Mouse (Mus musculus) erythroblast, embryonic 14.5 days (primary cell): Measurements from ENCODE around the gene 1700016C15Rik.

ENCODE experiments used
- GATA1 ChIP-seq: IDR thresholded peaks from 2 replicates; pipeline ENCODE4 v1.6.1; 2012; ENCODE audit warnings: low read length, inconsistent platforms, mixed read lengths
- TAL1 ChIP-seq: IDR thresholded peaks from 3 replicates; pipeline ENCODE4 v1.6.1; 2012; ENCODE audit warnings: low read length, inconsistent platforms, mixed read lengths

GRCm38 (mm10) chr1:177708583-177709055, 21.0 kb upstream of the 1700016C15Rik start:
- no peak for TF ChIP-seq GATA1
- no peak for TF ChIP-seq TAL1
